Mouse (Mus musculus): Measurements from ENCODE around the gene Anapc2. TPM values are rescaled to one million over a fixed set of nuclear protein-coding genes. Genes with fewer than 3 reads are reported as not detected.
A peak's percentile ranks its signal among the peaks of the same experiment; 100 is the strongest.

The Anapc2 gene
- polyA plus RNA-seq, 1 experiment from 2014 or later, result 71.3 TPM

DNA sequence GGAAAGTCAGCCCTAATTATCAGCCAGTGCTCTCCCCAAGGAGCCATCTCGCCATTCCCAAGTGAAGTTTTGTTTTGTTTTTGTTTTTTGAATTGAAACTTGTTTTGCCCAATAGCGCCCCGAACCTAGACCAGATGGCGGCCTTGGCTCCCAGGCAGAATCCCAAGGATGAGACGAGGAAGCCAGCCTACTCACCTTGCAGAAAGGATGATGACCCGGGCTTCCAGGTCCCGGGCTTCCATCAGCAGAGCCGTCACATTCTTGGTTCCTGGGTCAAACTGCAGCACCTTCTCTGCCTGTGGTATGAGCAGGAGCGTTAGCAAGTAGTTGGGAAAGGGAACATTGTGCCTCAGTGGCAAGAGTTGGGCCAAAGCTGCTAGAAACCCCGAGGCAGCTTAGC, 37.9 kb downstream of the Anapc2 start:
- H3K36me3 ChIP-seq (ENCODE audit: control insufficient read depth, insufficient read depth, low read length), result no peaks in the 10 kb centered on the region
- H3K27me3 ChIP-seq (ENCODE audit: control insufficient read depth, insufficient read depth, low read length), result peaks cover 87% of the 10 kb centered on the region
- no peak overlapping the region for H3K9ac ChIP-seq (ENCODE audit: low read length)
- no peak for ATAC-seq (ENCODE audit: insufficient number of reproducible peaks, insufficient read depth, low FRiP score, low read depth)
- no peak overlapping the region for H3K27ac ChIP-seq (replicated peaks in 1 of 2; ENCODE audit: control insufficient read depth in 1 of 2, insufficient read depth in 1 of 2, low read depth in 2 of 2, low read length in 2 of 2)
- H3K4me1 ChIP-seq (ENCODE audit: control insufficient read depth in 2 of 2, insufficient read depth in 2 of 2, low read length in 2 of 2), result 0 out of 4 replicates have a peak, but pooled peaks cover 0 to 1% of the 10 kb centered on the region in 2 experiments
- H3K4me2 ChIP-seq (ENCODE audit: low read length), result no peak overlapping the region
- H3K9me3 ChIP-seq (ENCODE audit: control insufficient read depth, low read length), result no peaks in the 10 kb centered on the region
- WGBS, result 47% methylated on average over 10 of the region's 10 CpGs
- no peak overlapping the region for H3K4me3 ChIP-seq (ENCODE audit: control insufficient read depth in 1 of 2, insufficient read depth in 1 of 2, low read depth in 1 of 2, low read length in 2 of 2)

DNA sequence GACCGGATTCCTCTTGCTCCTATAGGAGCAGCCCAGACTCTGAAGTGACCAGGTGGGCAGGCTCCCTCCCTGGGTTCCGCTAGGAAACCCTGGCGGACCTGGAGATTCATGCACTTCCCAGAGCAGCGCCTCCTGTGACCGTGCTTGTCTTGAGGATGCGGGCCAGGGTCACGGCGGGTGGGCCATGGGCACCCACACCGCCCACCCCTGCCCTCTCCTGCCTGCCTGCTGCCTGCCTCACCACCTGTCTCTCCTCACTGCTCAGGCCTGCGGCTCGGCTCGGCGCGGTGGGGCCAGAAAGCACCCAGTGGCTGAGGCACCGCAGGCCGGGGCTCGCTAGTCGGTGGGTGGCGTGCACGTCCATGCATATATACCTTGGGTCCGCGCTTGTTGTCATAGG, 38.7 kb downstream of the Anapc2 start:
- peaks cover 80% of the 10 kb centered on the region for H3K27me3 ChIP-seq (ENCODE audit: control insufficient read depth, insufficient read depth, low read length)
- H3K9me3 ChIP-seq (ENCODE audit: control insufficient read depth, low read length), result no peaks in the 10 kb centered on the region
- ATAC-seq (ENCODE audit: insufficient number of reproducible peaks, insufficient read depth, low FRiP score, low read depth), result no peak
- H3K27ac ChIP-seq (replicated peaks in 1 of 2; ENCODE audit: control insufficient read depth in 1 of 2, insufficient read depth in 1 of 2, low read depth in 2 of 2, low read length in 2 of 2), result no peak overlapping the region
- H3K4me1 ChIP-seq (ENCODE audit: control insufficient read depth in 2 of 2, insufficient read depth in 2 of 2, low read length in 2 of 2), result no peaks in the 10 kb centered on the region
- H3K36me3 ChIP-seq (ENCODE audit: control insufficient read depth, insufficient read depth, low read length), result no peaks in the 10 kb centered on the region
- H3K4me3 ChIP-seq (ENCODE audit: control insufficient read depth in 1 of 2, insufficient read depth in 1 of 2, low read depth in 1 of 2, low read length in 2 of 2), result no peak overlapping the region
- H3K9ac ChIP-seq (ENCODE audit: low read length), result no peak overlapping the region
- WGBS, result 1% methylated on average over 21 of the region's 22 CpGs
- no peak overlapping the region for H3K4me2 ChIP-seq (ENCODE audit: low read length)

DNA sequence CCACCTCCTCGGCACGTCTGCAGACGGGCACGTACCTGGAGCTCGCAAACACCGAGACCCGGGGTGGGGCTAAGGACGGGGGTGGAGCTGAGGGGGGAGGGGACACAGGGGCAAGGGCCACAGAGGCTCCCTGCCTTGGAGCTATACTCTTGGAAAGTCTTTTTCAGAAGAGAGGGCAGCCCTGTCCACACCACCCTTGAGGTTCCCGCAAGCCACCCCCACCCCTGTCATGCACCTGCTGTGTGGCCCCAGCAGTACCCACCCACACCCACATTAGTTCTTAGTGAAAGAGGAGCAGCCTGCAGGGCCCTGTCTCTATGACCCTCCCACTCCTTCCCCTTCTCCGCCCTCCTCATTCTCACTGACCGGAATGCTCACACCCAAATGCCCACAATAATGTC, 39.2 kb downstream of the Anapc2 start:
- H3K9me3 ChIP-seq (ENCODE audit: control insufficient read depth, low read length), result no peaks in the 10 kb centered on the region
- peaks cover 80% of the 10 kb centered on the region for H3K27me3 ChIP-seq (ENCODE audit: control insufficient read depth, insufficient read depth, low read length)
- no peak overlapping the region for H3K4me3 ChIP-seq (ENCODE audit: control insufficient read depth in 1 of 2, insufficient read depth in 1 of 2, low read depth in 1 of 2, low read length in 2 of 2)
- no peak overlapping the region for H3K4me2 ChIP-seq (ENCODE audit: low read length)
- H3K4me1 ChIP-seq (ENCODE audit: control insufficient read depth in 2 of 2, insufficient read depth in 2 of 2, low read length in 2 of 2), result no peaks in the 10 kb centered on the region
- no peak overlapping the region for H3K9ac ChIP-seq (ENCODE audit: low read length)
- 6% methylated on average over 11 of the region's 11 CpGs for WGBS
- no peak for ATAC-seq (ENCODE audit: insufficient number of reproducible peaks, insufficient read depth, low FRiP score, low read depth)
- no peak overlapping the region for H3K27ac ChIP-seq (replicated peaks in 1 of 2; ENCODE audit: control insufficient read depth in 1 of 2, insufficient read depth in 1 of 2, low read depth in 2 of 2, low read length in 2 of 2)
- no peaks in the 10 kb centered on the region for H3K36me3 ChIP-seq (ENCODE audit: control insufficient read depth, insufficient read depth, low read length)

GRCm38 (mm10) chr2:25318119-25318966, 46.1 kb downstream of the Anapc2 start:
- Histone ChIP-seq H3K4me3 (ENCODE audit: control insufficient read depth in 1 of 2, insufficient read depth in 1 of 2, low read depth in 1 of 2, low read length in 2 of 2) (peak overlapping the region; percentile 23 to 29; a peak in 3 of 4 replicates), H3K4me1 (ENCODE audit: control insufficient read depth in 2 of 2, insufficient read depth in 2 of 2, low read length in 2 of 2) (peaks cover 5 to 6% of the 10 kb centered on the region in 2 experiments; a peak in 3 of 4 replicates), H3K27ac (replicated peaks in 1 of 2; ENCODE audit: control insufficient read depth in 1 of 2, insufficient read depth in 1 of 2, low read depth in 2 of 2, low read length in 2 of 2) (no peak overlapping the region), H3K9me3 (ENCODE audit: control insufficient read depth, low read length) (no peaks in the 10 kb centered on the region), H3K4me2 (ENCODE audit: low read length) (peak overlapping the region; percentile 62), H3K9ac (ENCODE audit: low read length) (no peak overlapping the region), H3K27me3 (ENCODE audit: control insufficient read depth, insufficient read depth, low read length) (peaks cover 58% of the 10 kb centered on the region), H3K36me3 (ENCODE audit: control insufficient read depth, insufficient read depth, low read length) (no peaks in the 10 kb centered on the region)
- WGBS, result 7% methylated on average over 31 of the region's 31 CpGs
- no peak for ATAC-seq (ENCODE audit: insufficient number of reproducible peaks, insufficient read depth, low FRiP score, low read depth)

GRCm38 (mm10) chr2:25318971-25319773, 46.9 kb downstream of the Anapc2 start, which contains the start of gene Grin1:
Gene Grin1 (minus strand): TSS chr2:25319187.
- Histone ChIP-seq H3K4me1 (ENCODE audit: control insufficient read depth in 2 of 2, insufficient read depth in 2 of 2, low read length in 2 of 2) (peaks cover 5 to 6% of the 10 kb centered on the region in 2 experiments; a peak in 3 of 4 replicates), H3K27me3 (ENCODE audit: control insufficient read depth, insufficient read depth, low read length) (peaks cover 51% of the 10 kb centered on the region), H3K9ac (ENCODE audit: low read length) (no peak within 1 kb of the TSS), H3K4me2 (ENCODE audit: low read length) (peak within 1 kb of the TSS; percentile 62), H3K36me3 (ENCODE audit: control insufficient read depth, insufficient read depth, low read length) (no peaks in the 10 kb centered on the region), H3K4me3 (ENCODE audit: control insufficient read depth in 1 of 2, insufficient read depth in 1 of 2, low read depth in 1 of 2, low read length in 2 of 2) (peak within 1 kb of the TSS; percentile 23 to 29; a peak in 3 of 4 replicates), H3K27ac (replicated peaks in 1 of 2; ENCODE audit: control insufficient read depth in 1 of 2, insufficient read depth in 1 of 2, low read depth in 2 of 2, low read length in 2 of 2) (no peak within 1 kb of the TSS), H3K9me3 (ENCODE audit: control insufficient read depth, low read length) (no peaks in the 10 kb centered on the region)
- 9% methylated on average over 58 of the region's 58 CpGs for WGBS
- ATAC-seq (ENCODE audit: insufficient number of reproducible peaks, insufficient read depth, low FRiP score, low read depth), result no peak

DNA sequence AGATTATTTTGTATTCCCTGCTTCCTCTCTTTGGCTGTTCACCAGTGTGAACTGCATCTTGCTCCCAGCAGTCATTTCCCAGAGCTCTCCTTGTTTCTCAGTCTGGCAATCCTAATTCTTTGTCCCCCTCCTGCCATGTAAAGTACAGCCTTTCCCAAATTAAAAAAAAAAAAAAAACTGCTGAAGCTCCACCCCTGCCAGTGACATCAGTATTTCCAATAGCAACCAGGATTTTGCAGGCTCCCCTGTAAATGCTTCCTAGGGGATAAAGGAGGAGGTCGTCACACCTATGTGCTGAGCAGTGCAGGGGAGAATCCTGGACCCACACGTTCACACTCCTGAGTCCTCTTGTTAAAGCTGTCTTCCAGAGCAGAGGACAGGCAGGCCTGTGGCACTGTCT, 47.8 kb downstream of the Anapc2 start:
- no peaks in the 10 kb centered on the region for H3K36me3 ChIP-seq (ENCODE audit: control insufficient read depth, insufficient read depth, low read length)
- peaks cover 51% of the 10 kb centered on the region for H3K27me3 ChIP-seq (ENCODE audit: control insufficient read depth, insufficient read depth, low read length)
- H3K4me2 ChIP-seq (ENCODE audit: low read length), result no peak overlapping the region
- H3K9ac ChIP-seq (ENCODE audit: low read length), result no peak overlapping the region
- no peak for ATAC-seq (ENCODE audit: insufficient number of reproducible peaks, insufficient read depth, low FRiP score, low read depth)
- WGBS, result 28% methylated on average over 2 of the region's 2 CpGs
- no peaks in the 10 kb centered on the region for H3K9me3 ChIP-seq (ENCODE audit: control insufficient read depth, low read length)
- peaks cover 5 to 6% of the 10 kb centered on the region in 2 experiments; a peak in 3 of 4 replicates for H3K4me1 ChIP-seq (ENCODE audit: control insufficient read depth in 2 of 2, insufficient read depth in 2 of 2, low read length in 2 of 2)
- no peak overlapping the region for H3K4me3 ChIP-seq (ENCODE audit: control insufficient read depth in 1 of 2, insufficient read depth in 1 of 2, low read depth in 1 of 2, low read length in 2 of 2)
- H3K27ac ChIP-seq (replicated peaks in 1 of 2; ENCODE audit: control insufficient read depth in 1 of 2, insufficient read depth in 1 of 2, low read depth in 2 of 2, low read length in 2 of 2), result no peak overlapping the region

DNA sequence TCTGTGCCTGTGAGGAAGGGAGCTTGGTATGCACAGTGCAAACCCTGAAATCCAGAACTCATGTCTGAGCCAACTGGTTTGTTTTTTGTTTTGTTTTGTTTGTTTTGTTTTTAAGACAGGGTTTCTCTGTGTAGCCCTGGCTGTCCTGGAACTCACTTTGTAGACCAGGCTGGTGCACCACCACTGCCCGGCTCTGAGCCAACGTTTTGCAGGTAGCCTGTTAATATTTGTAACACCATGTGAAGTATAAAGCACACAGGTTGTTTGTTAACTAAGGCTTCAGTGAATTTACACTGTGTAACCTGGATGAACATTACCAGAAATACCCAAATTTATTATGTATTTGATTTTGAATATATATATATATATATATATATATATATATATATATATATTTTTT, 53.8 kb downstream of the Anapc2 start:
- no peak overlapping the region for H3K9ac ChIP-seq (ENCODE audit: low read length)
- peaks cover 0 to under 1% of the 10 kb centered on the region in 2 experiments; a peak in 1 of 4 replicates for H3K4me1 ChIP-seq (ENCODE audit: control insufficient read depth in 2 of 2, insufficient read depth in 2 of 2, low read length in 2 of 2)
- 64% methylated on average over 2 of the region's 2 CpGs for WGBS
- H3K4me3 ChIP-seq (ENCODE audit: control insufficient read depth in 1 of 2, insufficient read depth in 1 of 2, low read depth in 1 of 2, low read length in 2 of 2), result no peak overlapping the region
- H3K4me2 ChIP-seq (ENCODE audit: low read length), result no peak overlapping the region
- no peaks in the 10 kb centered on the region for H3K9me3 ChIP-seq (ENCODE audit: control insufficient read depth, low read length)
- H3K27me3 ChIP-seq (ENCODE audit: control insufficient read depth, insufficient read depth, low read length), result 0 out of 2 replicates have a peak, but pooled peaks cover 1% of the 10 kb centered on the region
- H3K36me3 ChIP-seq (ENCODE audit: control insufficient read depth, insufficient read depth, low read length), result no peaks in the 10 kb centered on the region
- ATAC-seq (ENCODE audit: insufficient number of reproducible peaks, insufficient read depth, low FRiP score, low read depth), result no peak
- no peak overlapping the region for H3K27ac ChIP-seq (replicated peaks in 1 of 2; ENCODE audit: control insufficient read depth in 1 of 2, insufficient read depth in 1 of 2, low read depth in 2 of 2, low read length in 2 of 2)
